Mouse (Mus musculus) kidney, postnatal 0 days (tissue): Measurements from ENCODE around the gene Sass6. TPM values are rescaled to one million over a fixed set of nuclear protein-coding genes. Genes with fewer than 3 reads are reported as not detected.
A peak's percentile ranks its signal among the peaks of the same experiment; 100 is the strongest.

Experiments
- ATAC-seq: fragments of 200-750 bp; cut with Nextera tagmentation; replicated peaks from 2 replicates; pipeline ENCODE4 v1.8.0; 2017; ENCODE audit warnings: low read depth, moderate number of reproducible peaks, moderate TSS enrichment, moderate library complexity; ENCODE audit not compliant: low FRiP score
- DNase-seq: peaks from one replicate; pipeline ENCODE4 v3.0.0-alpha.2; 2016; ENCODE audit warnings: low spot score
- H3K27ac ChIP-seq: fragments of 300-500 bp; sonication (generic); 2 replicates; pipeline ENCODE4 v1.5.1; 2014; ENCODE audit warnings: mild to moderate bottlenecking
- H3K27me3 ChIP-seq: fragments of 300-500 bp; sonication (generic); 2 replicates; pipeline ENCODE4 v1.6.1; 2014; ENCODE audit warnings: low read length, mixed read lengths; ENCODE audit not compliant: insufficient read depth
- H3K36me3 ChIP-seq: fragments of 300-500 bp; sonication (generic); 2 replicates; pipeline ENCODE4 v1.6.1; 2014; ENCODE audit warnings: low read length, mixed read lengths; ENCODE audit not compliant: insufficient read depth
- H3K4me1 ChIP-seq: fragments of 300-500 bp; sonication (generic); replicated peaks from 2 replicates; pipeline ENCODE4 v1.6.1; 2014; ENCODE audit warnings: antibody characterized with exemption, low read length, mixed read lengths; ENCODE audit not compliant: insufficient read depth
- H3K4me2 ChIP-seq: fragments of 300-500 bp; sonication (generic); 2 replicates; pipeline ENCODE4 v1.6.1; 2014; ENCODE audit warnings: mild to moderate bottlenecking, low read length, moderate library complexity, mixed read lengths
- H3K4me3 ChIP-seq: fragments of 300-500 bp; sonication (generic); replicated peaks from 2 replicates; pipeline ENCODE4 v1.5.1; 2014; ENCODE audit warnings: low read depth, low read length
- H3K9ac ChIP-seq: fragments of 300-500 bp; sonication (generic); 2 replicates; pipeline ENCODE4 v1.6.1; 2014; ENCODE audit warnings: low read depth, low read length
- H3K9me3 ChIP-seq: fragments of 300-500 bp; sonication (generic); replicated peaks from 2 replicates; pipeline ENCODE4 v1.6.1; 2016; ENCODE audit warnings: low read length, inconsistent platforms, mixed read lengths
- CTCF ChIP-seq: IDR thresholded peaks from 2 replicates; pipeline ENCODE4 v1.5.1; 2016; ENCODE audit warnings: antibody characterized with exemption, low read depth, mild to moderate bottlenecking, moderate library complexity
- WGBS: fragments of 180-500 bp; shearing (Covaris S2); extraction: QIAGEN DNeasy Blood & Tissue Kit; methylation state at CpG from one replicate; pipeline ENCODE4 v1.1.7; 2014; 5-methylcytosine and 5-hydroxymethylcytosine counted together
- polyA plus RNA-seq: library from polyadenylated mRNA; unstranded; fragments of >200 nt; fragmentation: Nextera tagmentation; extraction: Ambion mirVana; gene quantifications from 2 replicates; pipeline ENCODE4 v1.2.1, GENCODE M21; 2015

Sass6 gene
- polyA plus RNA-seq, 1 experiment from 2014 or later = 10.0 TPM

- Histone ChIP-seq H3K4me2 (no peak overlapping the region), H3K4me3 (no peak overlapping the region), H3K9ac (no peak overlapping the region), H3K4me1 (no peaks in the 10 kb centered on the region), H3K27me3 (no peaks in the 10 kb centered on the region), H3K9me3 (no peaks in the 10 kb centered on the region), H3K27ac (no peak overlapping the region), H3K36me3 (no peaks in the 10 kb centered on the region)
- no peak for TF ChIP-seq CTCF
- WGBS = 71% methylated on average over 2 of the region's 2 CpGs
- ATAC-seq (no peak), DNase-seq (no peak)
Measured at GRCm38 (mm10) chr3:116570628-116571027, 24.2 kb upstream of the Sass6 start.

- ATAC-seq (no peak), DNase-seq (no peak)
- peaks cover 8% of the 10 kb centered on the region for H3K36me3 ChIP-seq
- WGBS = 43% methylated on average over 3 of the region's 3 CpGs
- no peak overlapping the region for H3K9ac ChIP-seq
- H3K4me2 ChIP-seq = no peak overlapping the region
- H3K27ac ChIP-seq = no peak overlapping the region
- H3K4me3 ChIP-seq = no peak overlapping the region
- H3K4me1 ChIP-seq = no peaks in the 10 kb centered on the region
- H3K27me3 ChIP-seq = no peaks in the 10 kb centered on the region
- peak; percentile 66 for TF ChIP-seq CTCF
- no peaks in the 10 kb centered on the region for H3K9me3 ChIP-seq
Measured at GRCm38 (mm10) chr3:116577286-116577685, 17.5 kb upstream of the Sass6 start.

GRCm38 (mm10) chr3:116582201-116582600, 12.6 kb upstream of the Sass6 start:
- H3K27me3 ChIP-seq = no peaks in the 10 kb centered on the region
- H3K27ac ChIP-seq = no peak overlapping the region
- H3K4me2 ChIP-seq = no peak overlapping the region
- DNase-seq (no peak), ATAC-seq (no peak)
- no peak for TF ChIP-seq CTCF
- WGBS = 96% methylated on average over 9 of the region's 9 CpGs
- peaks cover 36% of the 10 kb centered on the region for H3K36me3 ChIP-seq
- no peaks in the 10 kb centered on the region for H3K4me1 ChIP-seq
- H3K4me3 ChIP-seq = no peak overlapping the region
- H3K9me3 ChIP-seq = no peaks in the 10 kb centered on the region
- no peak overlapping the region for H3K9ac ChIP-seq

DNA sequence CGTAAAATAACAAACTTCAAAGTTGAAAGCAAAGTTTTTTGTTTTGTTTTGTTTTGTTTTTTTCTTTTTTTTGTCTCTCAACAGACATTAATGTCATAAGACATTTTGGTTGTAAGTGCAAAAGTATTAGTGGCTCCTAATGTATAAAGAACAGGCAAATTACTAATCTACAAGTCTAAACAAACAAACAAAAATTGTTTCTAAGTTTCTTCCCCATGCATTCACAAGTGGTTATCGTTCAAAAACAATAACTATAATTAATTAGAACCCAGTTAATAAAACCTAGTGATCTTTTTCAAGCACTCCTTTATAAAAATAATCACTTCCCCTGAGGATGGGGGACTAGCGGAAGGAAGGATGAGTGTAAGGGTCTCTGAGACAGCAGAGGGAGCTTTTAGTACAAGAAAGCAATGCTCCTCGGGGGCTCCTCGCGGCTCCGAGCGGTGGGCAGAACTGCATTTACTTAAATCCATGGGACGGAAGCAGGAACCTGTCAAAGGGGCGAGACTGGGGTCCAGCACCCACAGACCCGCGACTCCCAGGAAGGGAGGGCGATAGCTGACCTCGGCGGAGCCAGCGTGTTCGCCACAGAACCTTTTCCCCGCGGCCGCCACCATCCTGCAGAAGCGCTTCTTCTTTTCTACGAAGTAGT, 580 bp upstream of the Sass6 start:
- no peaks in the 10 kb centered on the region for H3K4me1 ChIP-seq
- DNase-seq (peak; percentile 80), ATAC-seq (peak; percentile 53)
- peak overlapping the region; percentile 85 for H3K27ac ChIP-seq
- H3K27me3 ChIP-seq = no peaks in the 10 kb centered on the region
- H3K9me3 ChIP-seq = no peaks in the 10 kb centered on the region
- H3K4me3 ChIP-seq = peak overlapping the region; percentile 80
- peak overlapping the region; percentile 65 for H3K4me2 ChIP-seq
- peak overlapping the region; percentile 80 for H3K9ac ChIP-seq
- TF ChIP-seq CTCF = peak; percentile 49
- WGBS = 2% methylated on average over 22 of the region's 22 CpGs
- peaks cover 20% of the 10 kb centered on the region for H3K36me3 ChIP-seq

GRCm38 (mm10) chr3:116595603-116595991, 815 bp downstream of the Sass6 start:
- H3K36me3 ChIP-seq = peaks cover 7% of the 10 kb centered on the region; the same call in 1 of the 2 replicates
- no peak for DNase-seq
- TF ChIP-seq CTCF = no peak
- H3K27ac ChIP-seq = no peak overlapping the region
- peak overlapping the region; percentile 83 for H3K4me2 ChIP-seq
- no peaks in the 10 kb centered on the region for H3K4me1 ChIP-seq
- 6% methylated on average over 10 of the region's 10 CpGs for WGBS
- H3K9me3 ChIP-seq = no peaks in the 10 kb centered on the region
- no peaks in the 10 kb centered on the region for H3K27me3 ChIP-seq
- peak overlapping the region; percentile 72 for H3K9ac ChIP-seq
- H3K4me3 ChIP-seq = peak overlapping the region; percentile 80
- ATAC-seq = no peak

GRCm38 (mm10) chr3:116599705-116600104, 4.9 kb downstream of the Sass6 start:
- H3K4me3 ChIP-seq = no peak overlapping the region
- TF ChIP-seq CTCF = no peak
- H3K27me3 ChIP-seq = no peaks in the 10 kb centered on the region
- H3K4me2 ChIP-seq = no peak overlapping the region
- no peak overlapping the region for H3K27ac ChIP-seq
- ATAC-seq (no peak), DNase-seq (no peak)
- H3K36me3 ChIP-seq = no peaks in the 10 kb centered on the region
- H3K4me1 ChIP-seq = no peaks in the 10 kb centered on the region
- H3K9ac ChIP-seq = no peak overlapping the region
- H3K9me3 ChIP-seq = no peaks in the 10 kb centered on the region
- 75% methylated on average over 2 of the region's 2 CpGs for WGBS

DNA sequence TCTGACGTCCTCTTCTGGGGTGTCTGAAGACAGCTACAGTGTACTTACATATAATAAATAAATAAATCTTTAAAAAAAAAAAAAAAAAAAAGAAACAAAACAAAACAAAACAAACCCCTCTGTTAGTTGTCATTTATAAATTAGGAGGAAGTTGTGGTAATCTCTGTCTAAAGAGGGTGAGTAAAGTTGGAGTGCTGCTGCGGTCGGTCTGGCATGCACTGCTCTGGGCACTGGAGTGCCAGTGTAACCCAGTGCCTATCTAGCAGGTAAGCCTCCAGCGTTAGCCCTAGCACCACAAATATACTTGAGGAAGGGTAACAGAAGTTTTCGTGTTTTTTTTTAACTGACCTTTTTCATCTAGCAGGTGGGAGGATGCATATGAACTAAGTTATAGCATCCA, 6.2 kb downstream of the Sass6 start:
- Histone ChIP-seq H3K4me3 (no peak overlapping the region), H3K9me3 (no peaks in the 10 kb centered on the region), H3K27me3 (no peaks in the 10 kb centered on the region), H3K4me2 (no peak overlapping the region), H3K27ac (no peak overlapping the region), H3K9ac (no peak overlapping the region), H3K36me3 (no peaks in the 10 kb centered on the region), H3K4me1 (no peaks in the 10 kb centered on the region)
- no peak for TF ChIP-seq CTCF
- WGBS = 77% methylated on average over 5 of the region's 5 CpGs
- ATAC-seq (no peak), DNase-seq (no peak)
